In the genomic region with DNA sequence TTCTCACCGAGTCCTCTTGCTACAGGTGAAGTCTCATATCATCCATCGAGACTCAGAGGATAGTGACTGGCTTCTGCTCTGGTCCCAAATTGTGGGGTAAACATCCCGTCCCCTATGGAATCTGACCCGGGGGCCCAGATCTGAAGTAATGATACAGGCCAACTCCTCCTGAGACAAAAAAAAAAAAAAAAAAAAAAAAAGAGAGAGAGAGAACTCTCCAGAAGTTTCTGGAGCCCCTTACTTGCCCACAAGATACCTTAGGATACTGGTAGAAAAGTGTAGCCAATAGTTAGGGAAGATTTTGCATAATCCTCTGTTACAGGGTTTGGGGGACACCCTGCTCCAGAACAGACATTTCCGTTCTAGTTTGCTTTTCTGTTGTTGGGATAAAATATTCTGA, we compare ENCODE assay signal across 10 mouse cellular contexts. TPM values are rescaled to one million over a fixed set of nuclear protein-coding genes. Genes with fewer than 3 reads are reported as not detected.
DNase-seq lines count a peak whose midpoint lies in the region; ATAC-seq lines count a peak whose summit lies in the region.
"Had no signal": no experiment of that assay in that cellular context is flagged by ENCODE, and none has a peak within 500 bp of the region (broad histone marks: within the 10 kb centered on the region; RNA-seq: fewer than 3 reads in every experiment).

No protein-coding gene starts in this region.

- no peak for DNase-seq in kidney, adult 18-20 months
- DNase-seq in testis, postnatal 14 days (ENCODE audit: low spot score) = no peak
- DNase-seq in layer of hippocampus, postnatal 36 days = no peak

- peak overlapping the region; percentile 89 for H3K4me2 ChIP-seq in kidney, embryonic 15.5 days
- peak overlapping the region; percentile 75 for H3K4me2 ChIP-seq in embryonic facial prominence, embryonic 12.5 days (replicated peaks)
- peak overlapping the region; percentile 75 for H3K4me2 ChIP-seq in intestine, embryonic 15.5 days (replicated peaks)
- H3K4me2 ChIP-seq in midbrain, embryonic 16.5 days (ENCODE audit: low read length) = peak overlapping the region; percentile 79

- peak overlapping the region; percentile 47 for H3K4me3 ChIP-seq in kidney, embryonic 15.5 days (replicated peaks)
- no peak overlapping the region for H3K4me3 ChIP-seq in embryonic facial prominence, embryonic 12.5 days
- peak overlapping the region; percentile 38 for H3K4me3 ChIP-seq in intestine, embryonic 15.5 days (replicated peaks)
- no peak overlapping the region for H3K4me3 ChIP-seq in midbrain, embryonic 16.5 days (ENCODE audit: low read depth, low read length)

- 33% methylated on average over 5 of the region's 5 CpGs for WGBS in kidney, embryonic 15.5 days
- 20% methylated on average over 5 of the region's 5 CpGs for WGBS in embryonic facial prominence, embryonic 12.5 days
- 28% methylated on average over 5 of the region's 5 CpGs for WGBS in intestine, embryonic 15.5 days
- 19% methylated on average over 5 of the region's 5 CpGs for WGBS in midbrain, embryonic 16.5 days

- H3K36me3 ChIP-seq in kidney, embryonic 15.5 days = no peaks in the 10 kb centered on the region
- H3K36me3 ChIP-seq in embryonic facial prominence, embryonic 12.5 days = no peaks in the 10 kb centered on the region
- no peaks in the 10 kb centered on the region for H3K36me3 ChIP-seq in intestine, embryonic 15.5 days
- H3K36me3 ChIP-seq in midbrain, embryonic 16.5 days (ENCODE audit: control insufficient read depth, insufficient read depth, low read length) = no peaks in the 10 kb centered on the region

- no peaks in the 10 kb centered on the region for H3K9me3 ChIP-seq in kidney, embryonic 15.5 days (replicated peaks)
- H3K9me3 ChIP-seq in embryonic facial prominence, embryonic 12.5 days = no peaks in the 10 kb centered on the region
- H3K9me3 ChIP-seq in intestine, embryonic 15.5 days = no peaks in the 10 kb centered on the region
- no peaks in the 10 kb centered on the region for H3K9me3 ChIP-seq in midbrain, embryonic 16.5 days (replicated peaks; ENCODE audit: control insufficient read depth, low read length, poor library complexity, severe bottlenecking)

- ATAC-seq in kidney, embryonic 15.5 days (replicated peaks; ENCODE audit: low FRiP score) = no peak
- ATAC-seq in embryonic facial prominence, embryonic 12.5 days (ENCODE audit: insufficient number of reproducible peaks, insufficient read depth, low FRiP score, low TSS enrichment) = no peak
- ATAC-seq in intestine, embryonic 15.5 days = no peak
- ATAC-seq in midbrain, embryonic 16.5 days = no peak
- no peak for ATAC-seq in cerebellum, adult (ENCODE audit: insufficient number of reproducible peaks, low FRiP score, low TSS enrichment)
- ATAC-seq: Patski had no signal

- H3K27ac ChIP-seq in kidney, embryonic 15.5 days = no peak overlapping the region
- H3K27ac ChIP-seq in embryonic facial prominence, embryonic 12.5 days = no peak overlapping the region
- H3K27ac ChIP-seq in intestine, embryonic 15.5 days = no peak overlapping the region
- H3K27ac ChIP-seq in midbrain, embryonic 16.5 days (ENCODE audit: low read length) = no peak overlapping the region

- H3K27me3 ChIP-seq in kidney, embryonic 15.5 days = peaks cover 12% of the 10 kb centered on the region
- no peaks in the 10 kb centered on the region for H3K27me3 ChIP-seq in embryonic facial prominence, embryonic 12.5 days
- H3K27me3 ChIP-seq in intestine, embryonic 15.5 days (replicated peaks) = no peaks in the 10 kb centered on the region
- H3K27me3 ChIP-seq in midbrain, embryonic 16.5 days (ENCODE audit: control insufficient read depth, insufficient read depth, low read depth, low read length) = peaks cover 4% of the 10 kb centered on the region
- H3K27me3 ChIP-seq: Patski had no signal

- peaks cover 33% of the 10 kb centered on the region for H3K4me1 ChIP-seq in kidney, embryonic 15.5 days
- peaks cover 11% of the 10 kb centered on the region; the same call in 1 of the 2 replicates for H3K4me1 ChIP-seq in embryonic facial prominence, embryonic 12.5 days
- peaks cover 16% of the 10 kb centered on the region for H3K4me1 ChIP-seq in intestine, embryonic 15.5 days (replicated peaks)
- peaks cover 6% of the 10 kb centered on the region for H3K4me1 ChIP-seq in midbrain, embryonic 16.5 days (ENCODE audit: control insufficient read depth, insufficient read depth, low read length)

- no peak overlapping the region for H3K9ac ChIP-seq in kidney, embryonic 15.5 days
- H3K9ac ChIP-seq in embryonic facial prominence, embryonic 12.5 days = 0 out of 2 replicates have a peak overlapping the region, but pooled peaks have one; percentile 15
- no peak overlapping the region for H3K9ac ChIP-seq in intestine, embryonic 15.5 days
- no peak overlapping the region for H3K9ac ChIP-seq in midbrain, embryonic 16.5 days (ENCODE audit: low read depth, low read length)

RNA-seq across cellular contexts. Expression of gene Gm17651, which starts 8.1 kb away (rescaled TPM):
- not detected in 2 replicates for polyA plus RNA-seq in kidney, embryonic 15.5 days (2015; fragmentation: Nextera tagmentation; extraction: Ambion mirVana)
- not detected in 2 replicates for polyA plus RNA-seq in embryonic facial prominence, embryonic 12.5 days (2016; fragmentation: Nextera tagmentation; extraction: Ambion mirVana)
- not detected in 2 replicates for polyA plus RNA-seq in intestine, embryonic 15.5 days (2015; fragmentation: Nextera tagmentation; extraction: Ambion mirVana)
- not detected in 2 replicates for polyA plus RNA-seq in midbrain, embryonic 16.5 days (2015; fragmentation: Nextera tagmentation; extraction: Ambion mirVana)
- not detected for total RNA-seq in layer of hippocampus, postnatal 36 days (2021)
- total RNA-seq: layer of hippocampus, adult 8-10 months had no signal
- polyA plus RNA-seq: Patski had no signal

RNA-seq across cellular contexts. Expression of gene Prkab2, which starts 24.6 kb away (rescaled TPM):
- polyA plus RNA-seq in kidney, embryonic 15.5 days (2015; fragmentation: Nextera tagmentation; extraction: Ambion mirVana) = 6.1 and 6.5 TPM in 2 replicates
- polyA plus RNA-seq in embryonic facial prominence, embryonic 12.5 days (2016; fragmentation: Nextera tagmentation; extraction: Ambion mirVana) = 9.6 and 10.8 TPM in 2 replicates
- 6.7 and 6.8 TPM in 2 replicates for polyA plus RNA-seq in intestine, embryonic 15.5 days (2015; fragmentation: Nextera tagmentation; extraction: Ambion mirVana)
- polyA plus RNA-seq in midbrain, embryonic 16.5 days (2015; fragmentation: Nextera tagmentation; extraction: Ambion mirVana) = 14.7 and 16.9 TPM in 2 replicates
- 10 to 100 TPM; 40.7 to 41.2 TPM for total RNA-seq in layer of hippocampus, postnatal 36 days (2021)

RNA-seq across cellular contexts. Expression of gene Fmo5, which starts 54.0 kb away (rescaled TPM):
- 2.9 and 3.8 TPM in 2 replicates for polyA plus RNA-seq in kidney, embryonic 15.5 days (2015; fragmentation: Nextera tagmentation; extraction: Ambion mirVana)
- polyA plus RNA-seq in embryonic facial prominence, embryonic 12.5 days (2016; fragmentation: Nextera tagmentation; extraction: Ambion mirVana) = 1.3 and 1.5 TPM in 2 replicates
- polyA plus RNA-seq in intestine, embryonic 15.5 days (2015; fragmentation: Nextera tagmentation; extraction: Ambion mirVana) = 30.8 and 33.0 TPM in 2 replicates
- 0.46 and 0.70 TPM in 2 replicates for polyA plus RNA-seq in midbrain, embryonic 16.5 days (2015; fragmentation: Nextera tagmentation; extraction: Ambion mirVana)
- 1 to 10 TPM; 3.6 to 3.8 TPM for total RNA-seq in layer of hippocampus, postnatal 36 days (2021)

Comparison
In these comparisons a context has a peak if more than half of its experiments do, and no peak if none do; other contexts are left out.
1. H3K4me3 ChIP-seq: peak in kidney, embryonic 15.5 days (single experiment) and intestine, embryonic 15.5 days (single experiment); none in embryonic facial prominence, embryonic 12.5 days (single experiment) and midbrain, embryonic 16.5 days (single experiment).
2. Peak in every context shown above with its lines, with median percentiles within 50 percentile points of each other: H3K4me2 ChIP-seq.